Mouse (Mus musculus) G1E-ER4 (cell line): ENCODE data around the gene Iqcf3. TPM values are rescaled to one million over a fixed set of nuclear protein-coding genes. Genes with fewer than 3 reads are reported as not detected.

Experiments used
- GATA1 ChIP-seq: IDR thresholded peaks from one replicate; pipeline ENCODE4 v1.8.0; 2012; ENCODE audit warnings: low read length, inconsistent platforms
- polyA plus RNA-seq: library from polyadenylated mRNA; stranded (reverse); fragments of >175 nt; gene quantifications from 2 replicates; pipeline ENCODE4 v1.2.3, GENCODE M21; 2012

Gene Iqcf3
- polyA plus RNA-seq, 1 experiment, result not detected

DNA sequence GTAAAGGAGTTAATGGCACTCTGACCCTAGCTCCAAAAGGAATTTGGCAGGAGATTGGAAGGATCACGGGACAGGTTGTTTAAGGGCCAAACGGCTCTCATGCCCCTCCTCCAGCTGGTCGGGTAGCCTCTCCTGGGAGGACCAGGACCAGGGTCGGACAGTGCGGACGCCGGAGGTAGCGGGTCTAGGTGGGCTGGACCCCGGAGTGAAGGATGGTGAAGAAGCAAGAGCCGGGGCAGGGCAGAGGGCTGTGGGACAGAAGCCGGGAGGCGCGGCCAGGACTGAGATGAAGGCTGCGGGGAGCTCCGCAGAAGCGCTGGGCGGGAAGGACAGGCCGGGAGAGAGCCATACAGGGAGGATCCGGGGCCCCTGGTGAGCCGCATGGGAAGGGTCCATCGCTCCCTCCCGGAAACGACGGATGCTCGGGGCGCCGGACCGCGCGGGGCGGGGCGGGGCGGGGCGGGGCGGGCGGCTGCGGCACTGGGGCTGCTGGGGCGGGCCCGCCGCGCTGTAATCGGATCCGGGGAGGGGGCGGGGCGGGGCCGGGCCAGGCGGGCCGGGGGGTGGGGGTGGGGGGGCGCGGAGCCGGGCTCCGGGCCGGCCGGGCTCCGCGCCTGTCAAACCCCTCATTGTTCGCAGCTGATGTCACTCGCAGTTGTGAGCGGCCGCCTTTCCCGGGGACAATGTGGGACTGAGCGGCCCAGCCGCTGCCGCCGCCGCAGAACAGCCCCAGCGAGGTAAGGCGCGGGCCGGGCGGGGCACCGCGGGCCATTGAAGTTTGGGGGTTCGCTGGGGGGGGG, 108.0 kb downstream of the Iqcf3 start, which contains the start of gene Pcbp4:
Gene Pcbp4 (plus strand): TSS at position 21 of the 800 bp plus-strand sequence.
- no peak for TF ChIP-seq GATA1

Other genes with a start within 250 kb of the Iqcf3 start
- gene Dusp7, start 193.0 kb downstream of the Iqcf3 start, polyA plus RNA-seq, result 15.7 and 17.4 TPM in 2 replicates
- gene Rpl29, start 132.2 kb downstream of the Iqcf3 start, polyA plus RNA-seq, result 40.2 and 40.6 TPM in 2 replicates
- gene Acy1, start 123.3 kb downstream of the Iqcf3 start, polyA plus RNA-seq, result 15.0 and 24.3 TPM in 2 replicates
- 1.1 and 1.5 TPM in 2 replicates for gene Abhd14b, start 114.2 kb downstream of the Iqcf3 start, polyA plus RNA-seq
- gene Abhd14a, start 114.0 kb downstream of the Iqcf3 start, polyA plus RNA-seq, result 13.6 and 24.5 TPM in 2 replicates
- 17.6 and 22.6 TPM in 2 replicates for gene Pcbp4, start 108.3 kb downstream of the Iqcf3 start, polyA plus RNA-seq
- gene Gpr62, start 95.7 kb downstream of the Iqcf3 start, polyA plus RNA-seq, result not detected in 2 replicates
- 440 and 496 TPM in 2 replicates for gene Rrp9, start 85.7 kb downstream of the Iqcf3 start, polyA plus RNA-seq
- 1.2 and 1.3 TPM in 2 replicates for gene Parp3, start 84.7 kb downstream of the Iqcf3 start, polyA plus RNA-seq
- gene Iqcf1, start 61.7 kb downstream of the Iqcf3 start, polyA plus RNA-seq, result not detected in 2 replicates
- gene Iqcf5, start 47.1 kb downstream of the Iqcf3 start, polyA plus RNA-seq, result not detected in 2 replicates
- gene Iqcf4, start 9.4 kb upstream of the Iqcf3 start, polyA plus RNA-seq, result not detected in 2 replicates
- gene Iqcf6, start 65.0 kb upstream of the Iqcf3 start, polyA plus RNA-seq, result not detected in 2 replicates
- gene Grm2, start 94.5 kb upstream of the Iqcf3 start, polyA plus RNA-seq, result not detected in 2 replicates
- 47.2 and 52.5 TPM in 2 replicates for gene Tex264, start 124.3 kb upstream of the Iqcf3 start, polyA plus RNA-seq
- gene Rad54l2, start 227.6 kb upstream of the Iqcf3 start, polyA plus RNA-seq, result 8.1 and 8.5 TPM in 2 replicates